Mouse (Mus musculus) embryonic fibroblast, embryonic 13.5 days (primary cell): ENCODE data around the gene Cdk14. TPM values are rescaled to one million over a fixed set of nuclear protein-coding genes. Genes with fewer than 3 reads are reported as not detected.
A peak's percentile ranks its signal among the peaks of the same experiment; 100 is the strongest.

Source experiments
- H3K27ac ChIP-seq: 2 replicates; pipeline ENCODE4 v1.5.1; 2012; ENCODE audit warnings: low read length, control low read depth, inconsistent platforms; ENCODE audit not compliant: insufficient read depth
- H3K4me1 ChIP-seq: 2 replicates; pipeline ENCODE4 v1.6.1; 2011; ENCODE audit warnings: low read length; ENCODE audit not compliant: control insufficient read depth, insufficient read depth
- H3K4me3 ChIP-seq: 2 replicates; pipeline ENCODE4 v1.5.1; 2011; ENCODE audit warnings: mild to moderate bottlenecking, control low read depth, low read length; ENCODE audit not compliant: insufficient read depth
- CTCF ChIP-seq: IDR thresholded peaks from 2 replicates; pipeline ENCODE4 v1.5.1; 2011; ENCODE audit warnings: mild to moderate bottlenecking, control low read depth, low read length, moderate library complexity, borderline replicate concordance; ENCODE audit not compliant: insufficient read depth
- POLR2A ChIP-seq: IDR thresholded peaks from 2 replicates; pipeline ENCODE4 v1.6.1; 2011; ENCODE audit warnings: low read depth, mild to moderate bottlenecking, control low read depth, low read length, moderate library complexity
- polyA plus RNA-seq: library from polyadenylated mRNA; stranded (reverse); fragments of >200 nt; gene quantifications from 2 replicates; pipeline ENCODE4 v1.2.4, GENCODE M21; 2011; ENCODE audit warnings: low read depth; ENCODE audit not compliant: missing spikeins, insufficient read length

Gene Cdk14
- polyA plus RNA-seq, 1 experiment = 50.0 TPM

DNA sequence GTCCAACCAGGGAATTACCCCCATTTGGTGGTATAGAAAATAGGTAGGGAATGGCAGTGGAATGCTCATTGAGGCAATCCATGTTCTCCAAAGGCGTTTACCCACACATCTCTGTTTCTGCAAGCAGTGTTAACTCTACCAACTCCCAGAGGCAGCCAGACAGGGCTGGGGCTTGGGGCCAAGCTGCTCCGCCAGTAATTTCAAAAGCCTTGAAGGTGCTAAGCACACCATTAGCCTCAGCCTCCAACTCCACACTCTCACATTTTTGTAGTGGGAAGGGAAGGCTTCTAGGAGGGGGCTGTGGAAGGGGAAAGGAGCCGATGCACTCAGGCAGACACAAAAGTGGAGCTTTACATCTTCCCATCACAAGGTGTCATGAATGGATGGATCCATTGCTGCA lies 525.1 kb downstream of the Cdk14 start:
- TF ChIP-seq POLR2A = no peak
- no peak for TF ChIP-seq CTCF
- H3K4me3 ChIP-seq = no peak overlapping the region
- H3K4me1 ChIP-seq = no peaks in the 10 kb centered on the region; the same call in 1 of the 2 replicates
- H3K27ac ChIP-seq = no peak overlapping the region

DNA sequence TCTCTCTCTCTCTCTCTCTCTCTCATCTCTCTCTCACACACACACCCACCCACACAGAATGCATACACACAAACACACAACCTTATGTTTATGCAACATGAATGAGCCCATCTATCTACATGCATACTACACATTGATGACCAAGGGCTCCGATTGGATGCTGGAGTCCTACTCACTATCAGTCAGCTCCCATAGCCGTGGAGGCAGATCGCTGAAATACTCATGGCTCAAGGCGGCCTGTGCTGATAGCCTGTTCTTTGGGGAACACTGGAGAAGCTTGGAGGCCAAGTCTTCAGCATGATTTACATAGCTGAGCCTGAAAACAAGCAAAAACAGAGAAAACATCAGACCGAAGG lies 526.3 kb downstream of the Cdk14 start:
- no peaks in the 10 kb centered on the region; the same call in 1 of the 2 replicates for H3K4me1 ChIP-seq
- no peak for TF ChIP-seq POLR2A
- no peak for TF ChIP-seq CTCF
- no peak overlapping the region for H3K4me3 ChIP-seq
- peak overlapping the region; percentile 72 for H3K27ac ChIP-seq

DNA sequence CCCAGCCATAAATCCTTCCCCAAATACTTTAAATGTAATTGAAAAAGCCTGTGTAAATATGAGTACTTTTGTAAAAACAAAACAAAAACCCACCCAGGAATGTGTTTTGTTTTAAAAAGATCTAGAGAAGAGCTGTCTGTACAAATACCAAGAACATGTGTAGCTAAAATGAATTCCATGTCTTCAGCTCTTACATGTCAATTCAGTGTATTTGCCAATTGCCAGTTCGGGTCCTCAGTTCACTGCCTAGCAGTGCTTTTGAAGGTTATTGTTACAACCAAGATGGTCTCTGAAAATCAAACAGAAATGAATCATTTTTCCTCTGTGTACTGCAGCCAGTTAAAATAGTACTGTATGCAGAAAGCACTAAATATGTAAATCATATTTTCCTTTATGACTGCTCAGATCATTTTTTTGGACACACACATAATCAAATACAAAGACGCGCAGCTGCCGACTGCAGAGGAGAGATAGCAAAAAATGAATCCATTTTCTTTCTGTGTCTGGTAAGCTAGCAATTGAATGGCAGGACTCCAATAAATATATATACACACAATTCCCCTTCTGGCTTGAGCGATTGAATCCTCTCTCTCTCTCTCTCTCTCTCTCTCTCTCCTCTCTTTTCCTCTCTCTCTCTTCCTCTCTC lies 526.8 kb downstream of the Cdk14 start:
- Histone ChIP-seq H3K27ac (peak overlapping the region; percentile 72), H3K4me3 (no peak overlapping the region), H3K4me1 (no peaks in the 10 kb centered on the region; the same call in 1 of the 2 replicates)
- TF ChIP-seq POLR2A (no peak), CTCF (no peak)

DNA sequence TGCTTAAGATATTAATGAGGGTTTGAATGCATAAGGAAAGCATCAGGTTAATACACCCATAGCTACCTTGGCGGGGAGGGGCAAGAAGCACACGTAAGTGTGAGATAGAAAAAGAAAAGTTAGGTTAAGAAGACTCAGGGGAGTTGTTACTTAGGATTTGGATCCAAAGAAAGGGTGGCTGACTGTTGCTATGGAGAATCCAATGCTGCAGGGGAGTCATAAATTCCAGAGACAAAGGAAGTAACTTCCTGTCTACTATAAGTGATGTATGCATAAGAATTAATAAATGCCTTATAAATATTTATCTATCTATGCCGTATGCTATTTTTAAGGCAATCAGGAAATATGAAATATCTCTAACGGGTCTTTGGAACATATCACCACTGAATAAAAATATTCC lies 527.4 kb downstream of the Cdk14 start:
- Histone ChIP-seq H3K4me3 (no peak overlapping the region), H3K4me1 (no peaks in the 10 kb centered on the region; the same call in 1 of the 2 replicates), H3K27ac (peak overlapping the region; percentile 52; the same call in 1 of the 2 replicates)
- no peak for TF ChIP-seq CTCF
- TF ChIP-seq POLR2A = no peak

DNA sequence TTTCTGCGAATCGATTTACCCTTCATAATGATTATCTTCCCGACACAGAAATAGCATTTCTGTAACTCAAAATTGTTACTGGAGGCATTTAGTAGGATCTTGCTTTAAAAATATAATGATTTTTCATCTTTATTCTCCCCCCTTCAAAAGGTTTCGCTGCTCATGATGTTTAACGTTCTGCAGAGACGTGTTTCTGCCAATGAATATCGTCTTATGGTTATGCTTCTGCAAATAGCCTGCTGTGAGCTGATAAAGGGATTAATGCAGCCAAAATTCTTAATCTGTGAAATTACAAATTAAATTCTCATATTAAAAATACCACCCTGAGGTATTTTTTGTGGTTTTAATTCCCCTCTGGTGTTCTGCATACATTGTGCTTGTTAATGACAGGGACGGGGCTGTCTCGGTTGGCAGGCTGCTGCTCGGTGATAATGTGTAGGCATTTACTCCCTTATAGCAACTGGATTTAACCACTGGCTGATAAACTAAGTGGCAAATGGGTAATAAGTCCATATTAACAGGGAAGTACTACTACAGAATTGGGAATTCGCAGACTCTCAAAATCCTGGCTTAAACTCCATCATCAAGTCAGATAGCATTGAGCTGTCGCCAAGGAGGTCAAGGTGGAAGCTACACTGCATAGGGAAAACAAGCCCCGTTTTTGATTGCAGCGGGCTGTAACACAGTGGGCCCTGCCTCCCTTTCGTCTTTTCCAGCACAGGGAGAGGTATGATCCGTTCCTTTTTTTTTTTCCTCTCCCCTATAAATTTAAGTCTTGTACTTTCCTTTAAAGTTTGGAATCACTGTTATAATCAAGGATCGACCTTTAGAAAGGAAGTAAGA lies 528.0 kb downstream of the Cdk14 start:
- Histone ChIP-seq H3K27ac (peak overlapping the region; percentile 52; the same call in 1 of the 2 replicates), H3K4me3 (no peak overlapping the region), H3K4me1 (no peaks in the 10 kb centered on the region; the same call in 1 of the 2 replicates)
- TF ChIP-seq POLR2A = no peak

DNA sequence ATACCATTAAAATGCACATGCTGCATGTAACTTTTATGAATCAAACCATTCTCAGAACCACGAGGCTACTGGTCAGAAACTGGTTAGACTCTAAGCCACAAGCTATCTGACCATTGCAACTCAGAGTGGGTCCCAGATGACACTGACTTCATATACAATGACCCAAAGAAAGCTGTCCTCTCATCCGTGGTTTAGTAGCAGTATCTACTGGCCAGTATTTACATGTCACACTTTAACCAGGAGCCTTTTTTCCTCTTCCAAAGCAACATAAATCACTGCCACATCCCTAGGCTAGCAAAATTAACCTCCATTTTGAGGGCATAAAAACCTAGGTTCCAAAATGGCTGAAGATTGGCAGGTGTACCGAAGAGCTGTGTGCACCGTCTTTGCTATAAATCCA lies 533.0 kb downstream of the Cdk14 start:
- TF ChIP-seq POLR2A (no peak), CTCF (no peak)
- Histone ChIP-seq H3K4me1 (no peaks in the 10 kb centered on the region), H3K27ac (no peak overlapping the region), H3K4me3 (no peak overlapping the region)

DNA sequence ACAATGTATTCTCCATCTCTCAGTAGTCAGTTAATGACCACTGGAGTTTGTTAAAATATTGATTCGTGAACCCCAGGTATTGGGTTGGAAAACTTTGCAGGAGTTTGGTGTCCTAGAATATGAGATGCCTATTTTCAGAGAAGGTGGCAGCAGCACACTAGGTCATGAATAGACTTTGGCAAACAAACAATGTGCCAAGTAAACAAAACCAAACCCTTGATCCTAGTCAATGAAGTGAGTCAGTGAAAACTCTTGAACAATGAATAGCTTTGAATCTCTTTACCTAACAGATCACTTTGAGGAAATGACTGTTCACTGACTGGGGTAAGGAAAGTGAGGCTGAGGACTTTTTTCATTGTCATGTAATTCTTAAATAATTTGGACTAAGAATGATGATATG lies 537.3 kb downstream of the Cdk14 start:
- no peak for TF ChIP-seq CTCF
- TF ChIP-seq POLR2A = no peak
- H3K4me1 ChIP-seq = no peaks in the 10 kb centered on the region
- no peak overlapping the region for H3K4me3 ChIP-seq
- H3K27ac ChIP-seq = no peak overlapping the region

DNA sequence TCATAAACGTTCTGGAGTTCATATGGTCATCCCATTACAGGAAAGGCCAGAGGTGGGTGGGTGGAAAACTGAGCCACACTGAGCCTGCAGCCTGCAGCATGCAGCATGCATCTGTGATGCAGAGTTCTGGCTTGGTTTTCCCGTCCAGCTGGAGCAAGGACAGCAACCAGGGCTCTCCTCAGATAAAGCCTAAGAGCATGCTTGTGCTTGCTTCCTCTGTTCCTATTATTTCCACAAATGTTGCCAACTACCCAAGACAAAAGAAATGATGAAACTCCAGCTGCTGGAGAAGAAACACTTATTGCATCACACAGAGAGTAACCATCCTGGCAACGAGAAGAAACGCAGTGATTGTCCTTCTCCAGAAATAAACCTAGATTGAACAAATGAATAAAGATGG lies 539.8 kb downstream of the Cdk14 start:
- Histone ChIP-seq H3K27ac (no peak overlapping the region), H3K4me3 (no peak overlapping the region), H3K4me1 (no peaks in the 10 kb centered on the region)
- TF ChIP-seq POLR2A = no peak
- no peak for TF ChIP-seq CTCF

DNA sequence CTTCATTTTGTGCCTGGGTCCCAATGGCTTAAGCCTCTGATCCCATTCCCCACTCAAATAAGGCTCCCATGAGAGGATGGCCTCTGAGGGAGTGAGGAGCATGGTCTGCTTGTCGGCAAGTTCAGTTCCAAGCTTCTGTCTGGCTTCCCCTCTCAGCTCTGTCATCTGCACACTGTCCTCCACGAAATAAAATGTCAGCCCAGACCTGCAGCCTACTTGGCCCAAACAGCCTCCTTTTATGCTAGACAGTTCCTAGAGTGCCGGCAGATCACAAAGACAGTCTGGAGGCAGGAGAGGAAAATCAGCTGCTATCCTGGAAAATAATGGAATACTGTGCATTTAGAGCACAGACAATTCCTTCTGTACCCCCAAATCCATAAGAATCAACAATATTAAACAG lies 541.2 kb downstream of the Cdk14 start:
- Histone ChIP-seq H3K27ac (no peak overlapping the region), H3K4me3 (no peak overlapping the region), H3K4me1 (no peaks in the 10 kb centered on the region)
- TF ChIP-seq CTCF (no peak), POLR2A (no peak)

DNA sequence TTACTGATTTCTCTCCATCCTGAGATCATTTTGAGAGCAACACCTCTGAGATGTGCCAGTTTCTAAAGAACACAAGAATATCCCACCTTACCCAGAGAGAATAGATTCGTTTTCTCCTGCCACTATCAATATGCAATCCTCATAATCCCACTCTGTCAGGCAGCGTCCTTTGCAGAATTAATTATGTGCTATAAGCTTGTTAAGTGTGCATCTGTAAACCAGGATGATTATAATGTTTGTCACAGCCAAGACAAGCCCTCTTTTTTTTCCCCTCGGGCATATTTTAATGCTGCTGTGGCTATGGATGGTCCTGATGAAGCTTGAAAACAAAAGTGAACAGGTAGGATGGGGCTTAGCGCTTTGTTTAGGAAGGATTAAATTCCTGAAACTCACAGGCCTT lies 542.5 kb downstream of the Cdk14 start:
- TF ChIP-seq POLR2A = no peak
- no peak for TF ChIP-seq CTCF
- no peaks in the 10 kb centered on the region for H3K4me1 ChIP-seq
- no peak overlapping the region for H3K4me3 ChIP-seq
- no peak overlapping the region for H3K27ac ChIP-seq
